Mouse (Mus musculus): ENCODE measurements at regions not wholly inside any gene's neighbourhood (a gene's known extent, or its start where the extent isn't known, plus 50 kb on each side); places are given as distances from the start of the nearest gene placed in this dataset.
"Not testable (repeated sequence)": the region's sequence is repeated elsewhere in the genome, so short reads cannot be mapped to it uniquely, and the experiment has no call there.

DNA sequence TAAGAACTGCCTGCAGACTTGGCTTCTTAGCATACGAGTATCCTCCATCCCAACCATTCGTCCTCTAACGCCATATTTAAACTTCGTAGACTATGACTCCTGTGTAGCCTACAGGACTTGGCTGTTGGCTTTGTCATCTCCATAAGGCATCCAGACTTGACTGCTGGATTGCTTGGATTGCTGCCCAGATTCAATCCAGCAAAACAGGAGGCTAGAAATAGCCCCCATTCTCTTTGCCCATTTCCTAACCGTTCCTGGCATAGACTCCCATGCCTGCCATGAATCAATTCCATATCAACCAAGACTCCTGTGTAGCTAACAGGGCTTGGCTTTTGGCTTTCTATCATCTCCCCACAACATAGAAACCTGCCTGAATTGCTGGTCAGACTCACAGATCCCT lies 90.3 kb upstream of the Mocs1 start:
- no peaks in the 10 kb centered on the region for H3K4me1 ChIP-seq (ENCODE audit: control insufficient read depth, insufficient read depth, low read length)
- H3K4me2 ChIP-seq (ENCODE audit: low read depth, low read length), result no peak overlapping the region
- H3K36me3 ChIP-seq (ENCODE audit: control insufficient read depth, insufficient read depth, low read length), result no peaks in the 10 kb centered on the region
- H3K27me3 ChIP-seq (ENCODE audit: control insufficient read depth, insufficient read depth, low read length), result no peaks in the 10 kb centered on the region
- 89% methylated on average over 5 of the region's 5 CpGs for whole genome bisulfite sequencing
- no peaks in the 10 kb centered on the region for H3K9me3 ChIP-seq (replicated peaks; ENCODE audit: control insufficient read depth, low read length)
- no peak for ATAC-seq (ENCODE audit: insufficient read depth, low FRiP score)
- no peak overlapping the region for H3K4me3 ChIP-seq (replicated peaks; ENCODE audit: low read length)
- H3K27ac ChIP-seq (ENCODE audit: low read length), result no peak overlapping the region
- H3K9ac ChIP-seq (ENCODE audit: low read length), result no peak overlapping the region

DNA sequence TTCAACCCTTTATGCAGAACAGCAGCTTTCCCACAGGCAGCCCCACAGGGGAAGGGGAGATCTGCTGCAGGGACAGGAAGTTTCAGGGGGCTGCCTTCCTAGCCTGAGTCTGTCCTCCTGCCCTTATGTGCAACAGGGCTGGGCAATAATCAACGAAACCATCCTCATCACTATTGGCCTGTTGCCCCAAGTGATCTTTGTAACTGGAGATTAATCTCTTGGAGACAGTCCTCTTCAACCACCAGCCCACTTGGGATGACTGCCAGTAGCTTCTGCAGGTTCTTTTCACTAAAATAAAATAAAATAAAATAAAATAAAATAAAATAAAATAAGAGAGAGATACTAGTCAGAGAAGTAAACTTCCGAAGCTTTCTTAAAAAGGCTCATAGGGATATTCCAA lies 85.5 kb upstream of the Mocs1 start:
- Histone ChIP-seq H3K9ac (ENCODE audit: low read length) (no peak overlapping the region), H3K27ac (ENCODE audit: low read length) (no peak overlapping the region), H3K4me1 (ENCODE audit: control insufficient read depth, insufficient read depth, low read length) (no peaks in the 10 kb centered on the region), H3K4me2 (ENCODE audit: low read depth, low read length) (no peak overlapping the region), H3K27me3 (ENCODE audit: control insufficient read depth, insufficient read depth, low read length) (no peaks in the 10 kb centered on the region), H3K4me3 (replicated peaks; ENCODE audit: low read length) (no peak overlapping the region), H3K36me3 (ENCODE audit: control insufficient read depth, insufficient read depth, low read length) (no peaks in the 10 kb centered on the region), H3K9me3 (replicated peaks; ENCODE audit: control insufficient read depth, low read length) (no peaks in the 10 kb centered on the region)
- 73% methylated on average over 2 of the region's 2 CpGs for WGBS
- ATAC-seq (ENCODE audit: insufficient read depth, low FRiP score), result no peak

DNA sequence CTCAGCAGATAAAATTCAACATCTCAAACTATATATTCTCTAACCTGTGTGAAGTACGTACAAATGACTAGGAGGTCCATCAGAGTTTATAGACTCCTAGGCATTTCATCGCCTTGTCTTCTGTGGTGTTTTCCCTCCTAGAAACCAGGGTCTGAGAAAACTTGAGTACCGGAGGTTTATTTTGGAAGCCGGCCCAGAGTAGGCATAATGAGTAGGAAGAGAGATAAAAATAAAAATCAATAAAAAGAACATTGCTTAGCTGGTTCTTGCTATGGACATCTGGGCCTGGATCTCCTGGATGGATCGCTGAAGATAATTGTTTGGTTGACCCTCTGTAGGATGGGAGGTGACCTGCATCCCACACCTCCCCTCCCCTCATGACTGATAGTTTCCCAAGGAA lies 81.5 kb upstream of the Mocs1 start:
- no peaks in the 10 kb centered on the region for H3K36me3 ChIP-seq (ENCODE audit: control insufficient read depth, insufficient read depth, low read length)
- 70% methylated on average over 5 of the region's 5 CpGs for WGBS
- no peak overlapping the region for H3K4me3 ChIP-seq (replicated peaks; ENCODE audit: low read length)
- no peak overlapping the region for H3K9ac ChIP-seq (ENCODE audit: low read length)
- H3K27me3 ChIP-seq (ENCODE audit: control insufficient read depth, insufficient read depth, low read length), result no peaks in the 10 kb centered on the region
- ATAC-seq (ENCODE audit: insufficient read depth, low FRiP score), result no peak
- H3K4me1 ChIP-seq (ENCODE audit: control insufficient read depth, insufficient read depth, low read length), result no peaks in the 10 kb centered on the region; the same call in 1 of the 2 replicates
- no peaks in the 10 kb centered on the region for H3K9me3 ChIP-seq (replicated peaks; ENCODE audit: control insufficient read depth, low read length)
- H3K4me2 ChIP-seq (ENCODE audit: low read depth, low read length), result no peak overlapping the region
- H3K27ac ChIP-seq (ENCODE audit: low read length), result no peak overlapping the region

DNA sequence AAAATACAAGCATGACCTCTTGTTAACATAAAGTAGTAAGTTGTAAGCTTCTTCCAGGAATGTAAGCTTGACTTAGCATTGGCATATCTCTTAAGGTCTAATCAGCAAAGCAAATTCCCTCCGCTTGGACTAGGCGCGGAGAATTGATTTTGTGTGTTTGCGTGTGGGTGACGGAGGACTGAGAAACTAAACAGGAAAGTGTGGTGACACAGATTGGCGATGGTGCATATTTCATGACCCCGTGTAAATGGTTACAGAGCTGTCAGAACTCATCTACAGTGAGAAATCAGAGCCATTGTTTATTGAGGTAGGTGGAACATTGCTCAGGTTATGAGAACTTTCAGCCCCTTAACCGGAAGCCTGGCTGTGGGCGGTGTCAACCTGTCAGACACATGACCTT lies 78.8 kb upstream of the Mocs1 start:
- Histone ChIP-seq H3K27me3 (ENCODE audit: control insufficient read depth, insufficient read depth, low read length) (no peaks in the 10 kb centered on the region), H3K4me1 (ENCODE audit: control insufficient read depth, insufficient read depth, low read length) (no peaks in the 10 kb centered on the region; the same call in 1 of the 2 replicates), H3K27ac (ENCODE audit: low read length) (no peak overlapping the region), H3K4me2 (ENCODE audit: low read depth, low read length) (no peak overlapping the region), H3K4me3 (replicated peaks; ENCODE audit: low read length) (no peak overlapping the region), H3K9ac (ENCODE audit: low read length) (no peak overlapping the region), H3K36me3 (ENCODE audit: control insufficient read depth, insufficient read depth, low read length) (no peaks in the 10 kb centered on the region), H3K9me3 (replicated peaks; ENCODE audit: control insufficient read depth, low read length) (no peaks in the 10 kb centered on the region)
- WGBS, result 61% methylated on average over 9 of the region's 9 CpGs
- no peak for ATAC-seq (ENCODE audit: insufficient read depth, low FRiP score)

DNA sequence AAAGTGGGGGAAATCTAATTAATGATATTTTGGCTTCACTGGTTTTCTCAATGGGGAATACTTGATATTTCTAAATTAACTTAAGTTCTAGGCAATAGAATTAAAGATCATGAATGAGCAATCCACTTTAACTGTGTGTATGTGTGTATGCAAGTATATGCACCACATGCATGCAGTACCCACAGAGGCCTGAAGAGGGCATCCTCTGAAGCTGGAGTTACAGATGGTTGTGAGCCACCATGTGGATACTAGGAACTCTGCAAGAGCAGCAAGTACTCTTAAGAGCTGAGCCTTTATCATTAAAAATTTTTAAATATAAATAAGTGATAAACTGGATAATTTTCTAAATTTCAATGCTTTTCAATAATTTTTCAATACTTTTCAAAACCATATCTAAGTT lies 69.0 kb upstream of the Mocs1 start:
- no peak overlapping the region for H3K4me2 ChIP-seq (ENCODE audit: low read depth, low read length)

DNA sequence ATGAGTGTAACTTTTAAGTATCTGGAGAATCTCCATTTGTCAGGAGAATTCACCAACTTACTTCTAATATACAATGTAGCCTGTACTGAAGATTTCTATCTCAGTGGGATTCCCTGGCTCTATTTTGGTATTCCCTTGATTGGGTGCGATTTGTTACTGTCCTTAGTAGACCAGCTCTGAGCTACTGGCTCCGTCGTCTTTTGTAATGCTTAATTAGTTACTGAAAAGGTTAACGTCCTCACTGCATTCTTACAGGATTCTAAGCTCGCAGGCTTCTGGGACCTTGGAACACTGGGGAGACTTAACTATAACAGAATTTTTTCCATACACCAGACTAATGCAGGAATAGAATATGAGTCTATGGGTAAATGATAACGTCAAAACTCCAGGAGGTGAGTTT lies 67.9 kb upstream of the Mocs1 start:
- H3K27me3 ChIP-seq (ENCODE audit: control insufficient read depth, insufficient read depth, low read length); H3K36me3 ChIP-seq (ENCODE audit: control insufficient read depth, insufficient read depth, low read length); H3K9me3 ChIP-seq (replicated peaks; ENCODE audit: control insufficient read depth, low read length); H3K4me2 ChIP-seq (ENCODE audit: low read depth, low read length); ATAC-seq (ENCODE audit: insufficient read depth, low FRiP score); H3K4me1 ChIP-seq (ENCODE audit: control insufficient read depth, insufficient read depth, low read length); H3K9ac ChIP-seq (ENCODE audit: low read length); H3K4me3 ChIP-seq (replicated peaks; ENCODE audit: low read length); H3K27ac ChIP-seq (ENCODE audit: low read length): not testable (repeated sequence)
- 49% methylated on average over 6 of the region's 6 CpGs for WGBS

More for the DNA sequence above, 69.0 kb upstream of the Mocs1 start:
- Histone ChIP-seq H3K9me3 (replicated peaks; ENCODE audit: control insufficient read depth, low read length) (peaks cover 3% of the 10 kb centered on the region; the same call in 1 of the 2 replicates), H3K27ac (ENCODE audit: low read length) (no peak overlapping the region), H3K27me3 (ENCODE audit: control insufficient read depth, insufficient read depth, low read length) (no peaks in the 10 kb centered on the region), H3K4me1 (ENCODE audit: control insufficient read depth, insufficient read depth, low read length) (no peaks in the 10 kb centered on the region), H3K9ac (ENCODE audit: low read length) (no peak overlapping the region), H3K4me3 (replicated peaks; ENCODE audit: low read length) (no peak overlapping the region), H3K36me3 (ENCODE audit: control insufficient read depth, insufficient read depth, low read length) (no peaks in the 10 kb centered on the region)
- ATAC-seq (ENCODE audit: insufficient read depth, low FRiP score), result no peak

DNA sequence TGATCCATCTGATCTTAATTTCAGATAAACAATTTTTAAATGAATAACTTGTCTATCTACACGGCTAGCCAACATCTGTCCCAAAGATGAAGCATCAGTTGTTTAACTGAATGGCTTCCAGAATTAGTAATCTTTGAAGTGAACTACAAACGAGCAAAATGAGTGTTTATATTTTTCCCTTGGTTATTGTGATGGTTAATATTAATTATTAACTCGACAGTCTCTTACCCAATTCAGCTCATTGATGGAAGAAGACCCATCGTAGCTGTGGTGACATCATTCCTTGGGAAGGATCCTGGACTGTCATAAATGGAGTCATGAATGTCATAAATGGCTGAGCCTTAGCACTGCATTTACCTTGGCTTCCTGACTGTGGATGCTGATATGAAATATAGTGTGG lies 60.4 kb upstream of the Mocs1 start:
- no peak overlapping the region for H3K4me3 ChIP-seq (replicated peaks; ENCODE audit: low read length)
- no peaks in the 10 kb centered on the region for H3K9me3 ChIP-seq (replicated peaks; ENCODE audit: control insufficient read depth, low read length)
- H3K4me2 ChIP-seq (ENCODE audit: low read depth, low read length), result no peak overlapping the region
- H3K4me1 ChIP-seq (ENCODE audit: control insufficient read depth, insufficient read depth, low read length), result no peaks in the 10 kb centered on the region
- H3K27me3 ChIP-seq (ENCODE audit: control insufficient read depth, insufficient read depth, low read length), result no peaks in the 10 kb centered on the region
- no peak for ATAC-seq (ENCODE audit: insufficient read depth, low FRiP score)
- no peak overlapping the region for H3K9ac ChIP-seq (ENCODE audit: low read length)
- no peaks in the 10 kb centered on the region for H3K36me3 ChIP-seq (ENCODE audit: control insufficient read depth, insufficient read depth, low read length)
- H3K27ac ChIP-seq (ENCODE audit: low read length), result no peak overlapping the region
- WGBS, result 75% methylated on average over 4 of the region's 4 CpGs

DNA sequence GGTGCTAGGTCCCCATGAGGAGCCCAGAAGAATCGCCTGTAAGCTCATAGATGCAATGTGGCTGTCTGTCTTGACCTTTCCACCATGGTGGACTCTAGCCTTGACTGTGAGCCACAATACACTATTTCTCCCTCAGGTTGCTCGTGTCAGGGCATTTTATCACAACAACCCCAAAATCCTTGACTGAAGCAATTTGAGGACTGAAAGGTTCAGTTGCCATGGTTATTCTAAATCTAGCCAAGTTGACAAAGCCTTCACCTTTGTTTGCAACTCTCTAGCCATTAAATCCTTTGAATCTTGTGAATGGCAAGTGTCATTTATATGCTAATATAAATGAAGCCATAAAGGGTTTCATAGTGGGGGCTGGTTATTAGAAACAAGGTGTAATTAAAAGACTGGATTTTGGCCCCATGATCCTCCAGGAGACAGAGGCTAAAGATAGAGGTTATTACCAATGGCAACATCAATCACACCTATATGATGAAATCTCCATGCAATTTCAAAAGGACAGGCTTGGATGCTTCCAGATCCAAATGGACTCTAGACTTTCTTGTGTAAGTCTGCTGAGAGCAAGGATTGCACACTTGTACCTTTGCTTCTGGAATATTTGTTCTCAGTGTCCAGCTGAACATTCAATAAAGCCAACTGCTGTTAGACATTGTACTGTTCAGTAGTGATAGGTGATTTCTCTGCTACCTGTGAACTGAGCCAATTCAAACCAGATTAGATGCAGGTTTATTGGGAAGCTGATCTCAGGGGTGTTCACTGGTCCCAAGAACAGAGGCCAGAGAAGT lies 59.5 kb upstream of the Mocs1 start:
- no peaks in the 10 kb centered on the region for H3K36me3 ChIP-seq (ENCODE audit: control insufficient read depth, insufficient read depth, low read length)
- no peaks in the 10 kb centered on the region for H3K4me1 ChIP-seq (ENCODE audit: control insufficient read depth, insufficient read depth, low read length)
- no peak overlapping the region for H3K4me3 ChIP-seq (replicated peaks; ENCODE audit: low read length)
- no peak overlapping the region for H3K4me2 ChIP-seq (ENCODE audit: low read depth, low read length)
- H3K27me3 ChIP-seq (ENCODE audit: control insufficient read depth, insufficient read depth, low read length), result no peaks in the 10 kb centered on the region
- no peak overlapping the region for H3K9ac ChIP-seq (ENCODE audit: low read length)
- ATAC-seq (ENCODE audit: insufficient read depth, low FRiP score), result no peak
- no peak overlapping the region for H3K27ac ChIP-seq (ENCODE audit: low read length)
- WGBS, result 75% methylated on average over 2 of the region's 2 CpGs
- H3K9me3 ChIP-seq (replicated peaks; ENCODE audit: control insufficient read depth, low read length), result no peaks in the 10 kb centered on the region

DNA sequence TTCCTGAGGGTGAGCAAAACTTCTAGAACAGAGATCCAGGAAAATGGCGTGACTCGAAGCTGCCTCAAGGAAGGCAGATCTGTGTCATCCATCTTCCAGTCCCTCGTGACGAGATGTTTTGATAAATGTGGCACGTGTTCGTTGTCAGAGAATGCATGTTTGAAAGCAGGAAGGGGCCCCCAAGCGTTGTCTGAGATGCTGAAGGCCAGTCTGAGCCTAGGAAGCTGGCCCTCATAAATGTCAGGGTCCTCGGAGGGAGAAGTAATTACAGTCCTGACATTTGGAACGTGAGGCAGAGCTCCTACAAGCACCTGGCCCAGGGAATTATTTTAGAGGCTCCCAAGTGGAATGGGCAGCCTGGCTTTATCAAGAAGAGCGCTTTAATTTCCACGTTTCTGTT lies 50.5 kb upstream of the Mocs1 start:
- Histone ChIP-seq H3K4me3 (replicated peaks; ENCODE audit: low read length) (no peak overlapping the region), H3K4me2 (ENCODE audit: low read depth, low read length) (no peak overlapping the region)
- WGBS, result 46% methylated on average over 11 of the region's 11 CpGs

More for the DNA sequence above, 50.5 kb upstream of the Mocs1 start:
- no peaks in the 10 kb centered on the region for H3K4me1 ChIP-seq (ENCODE audit: control insufficient read depth, insufficient read depth, low read length)
- H3K9me3 ChIP-seq (replicated peaks; ENCODE audit: control insufficient read depth, low read length), result no peaks in the 10 kb centered on the region
- no peak overlapping the region for H3K27ac ChIP-seq (ENCODE audit: low read length)
- no peaks in the 10 kb centered on the region for H3K36me3 ChIP-seq (ENCODE audit: control insufficient read depth, insufficient read depth, low read length)
- no peak for ATAC-seq (ENCODE audit: insufficient read depth, low FRiP score)
- no peaks in the 10 kb centered on the region for H3K27me3 ChIP-seq (ENCODE audit: control insufficient read depth, insufficient read depth, low read length)
- no peak overlapping the region for H3K9ac ChIP-seq (ENCODE audit: low read length)

Data from stomach, embryonic 16.5 days (tissue).